Mouse (Mus musculus) midbrain, postnatal 0 days (tissue): ENCODE data around the gene Atraid. TPM values are rescaled to one million over a fixed set of nuclear protein-coding genes. Genes with fewer than 3 reads are reported as not detected.
"Not testable (repeated sequence)": the region's sequence is repeated elsewhere in the genome, so short reads cannot be mapped to it uniquely, and the experiment has no call there.

ENCODE experiments used
- ATAC-seq: fragments of 200-750 bp; cut with Nextera tagmentation; 2 replicates; pipeline ENCODE4 v1.8.0; 2017; ENCODE audit warnings: moderate number of reproducible peaks, mild to moderate bottlenecking, moderate TSS enrichment, moderate library complexity; ENCODE audit not compliant: low FRiP score
- DNase-seq: peaks from one replicate; pipeline ENCODE4 v3.0.0-alpha.2; 2015; ENCODE audit warnings: low spot score
- H3K27ac ChIP-seq: fragments of 300-500 bp; sonication (generic); 2 replicates; pipeline ENCODE4 v1.5.1; 2014; ENCODE audit warnings: low read depth, mild to moderate bottlenecking, low read length, mixed read lengths
- H3K27me3 ChIP-seq: fragments of 300-500 bp; sonication (generic); 2 replicates; pipeline ENCODE4 v1.6.1; 2014; ENCODE audit warnings: low read length, control low read depth, mixed read lengths; ENCODE audit not compliant: insufficient read depth
- H3K36me3 ChIP-seq: fragments of 300-500 bp; sonication (generic); 2 replicates; pipeline ENCODE4 v1.6.1; 2014; ENCODE audit warnings: low read length, control low read depth, mixed read lengths; ENCODE audit not compliant: insufficient read depth
- H3K4me1 ChIP-seq: fragments of 300-500 bp; sonication (generic); 2 replicates; pipeline ENCODE4 v1.6.1; 2014; ENCODE audit warnings: mild to moderate bottlenecking, control low read depth, antibody characterized with exemption, low read length, mixed read lengths; ENCODE audit not compliant: insufficient read depth
- H3K4me2 ChIP-seq: fragments of 300-500 bp; sonication (generic); 2 replicates; pipeline ENCODE4 v1.6.1; 2014; ENCODE audit warnings: low read depth, mild to moderate bottlenecking, low read length, mixed read lengths; ENCODE audit not compliant: poor library complexity, severe bottlenecking
- H3K4me3 ChIP-seq: fragments of 300-500 bp; sonication (generic); 2 replicates; pipeline ENCODE4 v1.5.1; 2014; ENCODE audit warnings: low read depth, mild to moderate bottlenecking, low read length, moderate library complexity
- H3K9ac ChIP-seq: fragments of 300-500 bp; sonication (generic); replicated peaks from 2 replicates; pipeline ENCODE4 v1.6.1; 2014; ENCODE audit warnings: mild to moderate bottlenecking, low read length, moderate library complexity, mixed read lengths; ENCODE audit not compliant: poor library complexity, severe bottlenecking
- H3K9me3 ChIP-seq: fragments of 300-500 bp; sonication (generic); 2 replicates; pipeline ENCODE4 v1.6.1; 2016; ENCODE audit warnings: low read length, control low read depth
- CTCF ChIP-seq: IDR thresholded peaks from 2 replicates; pipeline ENCODE4 v1.5.1; 2016; ENCODE audit warnings: antibody characterized with exemption, mild to moderate bottlenecking
- WGBS: fragments of 180-500 bp; shearing (Covaris S2); extraction: QIAGEN DNeasy Blood & Tissue Kit; methylation state at CpG from one replicate; pipeline ENCODE4 v1.1.7; 2014; 5-methylcytosine and 5-hydroxymethylcytosine counted together
- polyA plus RNA-seq: library from polyadenylated mRNA; unstranded; fragments of >200 nt; fragmentation: Nextera tagmentation; extraction: Ambion mirVana; gene quantifications from 2 replicates; pipeline ENCODE4 v1.2.1, GENCODE M21; 2015
- total RNA-seq: library from RNA; depleted of rRNA; stranded (reverse); fragments of >200 nt; gene quantifications from 2 replicates; pipeline ENCODE4 v1.2.3, GENCODE M21; 2014

Gene Atraid
- total and polyA plus RNA-seq, 2 experiments from 2014 or later = 155 to 235 TPM

GRCm38 (mm10) chr5:31031508-31031907 lies 16.6 kb upstream of the Atraid start:
- ATAC-seq (no peak), DNase-seq (no peak)
- no peaks in the 10 kb centered on the region for H3K27me3 ChIP-seq
- no peak for TF ChIP-seq CTCF
- no peak overlapping the region for H3K4me2 ChIP-seq
- H3K27ac ChIP-seq = no peak overlapping the region
- no peak overlapping the region for H3K9ac ChIP-seq
- H3K36me3 ChIP-seq = 0 out of 2 replicates have a peak, but pooled peaks cover 6% of the 10 kb centered on the region
- no peaks in the 10 kb centered on the region for H3K4me1 ChIP-seq
- no peak overlapping the region for H3K4me3 ChIP-seq
- no peaks in the 10 kb centered on the region for H3K9me3 ChIP-seq
- 90% methylated on average over 8 of the region's 8 CpGs for WGBS

DNA sequence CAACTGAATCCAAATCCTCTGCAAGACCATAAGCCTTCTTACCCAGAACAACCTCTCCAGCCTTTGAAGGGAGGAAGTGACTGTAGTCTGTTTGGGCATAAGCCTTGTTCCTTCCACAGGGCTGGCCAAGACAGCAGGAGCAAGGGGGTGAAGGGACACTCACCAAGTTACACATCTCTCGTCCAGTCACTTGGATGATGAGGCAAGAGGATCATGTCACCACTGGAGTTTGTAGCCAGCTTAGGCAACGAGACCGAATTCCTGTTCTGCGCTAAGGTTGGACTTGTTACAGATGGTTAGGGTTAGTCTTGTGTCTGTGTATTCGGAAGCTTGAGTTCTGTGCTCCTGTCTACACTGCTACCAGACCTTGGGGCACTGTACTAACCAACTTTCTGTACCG lies 13.4 kb upstream of the Atraid start:
- Histone ChIP-seq H3K9ac (no peak overlapping the region), H3K27me3 (no peaks in the 10 kb centered on the region), H3K4me2 (no peak overlapping the region), H3K36me3 (peaks cover 31% of the 10 kb centered on the region), H3K9me3 (no peaks in the 10 kb centered on the region), H3K4me1 (no peaks in the 10 kb centered on the region), H3K4me3 (no peak overlapping the region), H3K27ac (no peak overlapping the region)
- ATAC-seq (no peak), DNase-seq (no peak)
- no peak for TF ChIP-seq CTCF
- 92% methylated on average over 6 of the region's 6 CpGs for WGBS

- not testable (repeated sequence) for ATAC-seq, H3K4me1 ChIP-seq, H3K27ac ChIP-seq, H3K9me3 ChIP-seq, H3K4me2 ChIP-seq, H3K9ac ChIP-seq, H3K4me3 ChIP-seq, H3K27me3 ChIP-seq, DNase-seq
- WGBS = 95% methylated on average over 11 of the region's 11 CpGs
- H3K36me3 ChIP-seq = peaks cover 49% of the 10 kb centered on the region
Observed at GRCm38 (mm10) chr5:31036556-31036955, 11.6 kb upstream of the Atraid start.

DNA sequence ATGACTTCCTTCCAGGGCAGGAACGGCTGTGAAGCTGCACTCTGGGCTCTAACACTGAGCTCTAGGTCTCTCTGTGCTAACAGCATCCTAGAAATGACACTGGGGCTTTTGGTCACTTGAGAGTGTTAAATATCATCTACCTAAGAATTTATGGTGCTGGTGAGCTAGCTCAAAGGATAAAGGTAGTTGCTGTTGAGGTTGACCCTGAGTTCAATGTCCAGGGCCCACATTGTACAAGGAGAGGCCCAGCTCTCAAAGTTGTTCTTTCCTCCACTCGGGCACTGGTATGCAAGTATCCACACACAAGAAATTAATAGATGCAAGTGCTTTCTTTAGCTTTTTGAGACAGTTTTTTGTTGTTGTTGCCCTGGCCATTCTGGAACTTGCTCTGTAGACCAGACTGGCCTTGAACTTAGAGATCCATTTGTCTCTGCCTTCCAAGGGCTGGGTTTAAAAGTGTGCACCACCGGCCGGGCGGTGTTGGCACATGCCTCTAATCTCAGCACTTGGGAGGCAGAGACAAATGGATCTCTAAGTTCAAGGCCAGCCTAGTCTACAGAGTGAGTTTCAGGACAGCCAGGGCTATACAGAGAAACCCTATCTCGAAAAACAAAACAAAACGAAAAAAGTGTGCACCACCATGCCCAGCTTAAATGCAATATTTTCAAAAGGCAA lies 9.8 kb upstream of the Atraid start:
- Histone ChIP-seq H3K27ac (no peak overlapping the region), H3K4me1 (no peaks in the 10 kb centered on the region), H3K9me3 (no peaks in the 10 kb centered on the region), H3K9ac (no peak overlapping the region), H3K27me3 (no peaks in the 10 kb centered on the region), H3K4me2 (no peak overlapping the region), H3K36me3 (peaks cover 67% of the 10 kb centered on the region), H3K4me3 (no peak overlapping the region)
- ATAC-seq = no peak
- no peak for TF ChIP-seq CTCF
- WGBS = 94% methylated on average over 7 of the region's 7 CpGs
- DNase-seq = no peak

- H3K27me3 ChIP-seq = no peaks in the 10 kb centered on the region
- H3K4me1 ChIP-seq = no peaks in the 10 kb centered on the region
- DNase-seq = no peak
- H3K9me3 ChIP-seq = no peaks in the 10 kb centered on the region
- TF ChIP-seq CTCF = no peak
- no peak for ATAC-seq
- no peak overlapping the region for H3K4me3 ChIP-seq
- WGBS = 90% methylated on average over 6 of the region's 6 CpGs
- no peak overlapping the region for H3K27ac ChIP-seq
- H3K9ac ChIP-seq = no peak overlapping the region
- H3K36me3 ChIP-seq = peaks cover 36% of the 10 kb centered on the region
- H3K4me2 ChIP-seq = no peak overlapping the region
Observed at GRCm38 (mm10) chr5:31046416-31046815, 1.7 kb upstream of the Atraid start.

GRCm38 (mm10) chr5:31047074-31047473 lies 1.0 kb upstream of the Atraid start:
- Histone ChIP-seq H3K4me3 (peak overlapping the region; percentile 71), H3K36me3 (peaks cover 29% of the 10 kb centered on the region), H3K27me3 (no peaks in the 10 kb centered on the region), H3K9ac (peak overlapping the region; percentile 76), H3K27ac (no peak overlapping the region), H3K4me1 (no peaks in the 10 kb centered on the region), H3K4me2 (peak overlapping the region; percentile 76), H3K9me3 (no peaks in the 10 kb centered on the region)
- TF ChIP-seq CTCF = no peak
- 86% methylated on average over 5 of the region's 5 CpGs for WGBS
- ATAC-seq = no peak
- no peak for DNase-seq
